Mouse (Mus musculus) hindbrain, embryonic 10.5 days (tissue): ENCODE data around the gene Zbtb1. TPM values are rescaled to one million over a fixed set of nuclear protein-coding genes. Genes with fewer than 3 reads are reported as not detected.
A peak's percentile ranks its signal among the peaks of the same experiment; 100 is the strongest.

Experiments used
- DNase-seq: peaks from one replicate; pipeline ENCODE4 v3.0.0-alpha.2; 2017; ENCODE audit warnings: low spot score
- H3K27ac ChIP-seq: fragments of 300-500 bp; sonication (generic); 2 replicates; pipeline ENCODE4 v1.5.1; 2016; ENCODE audit warnings: mild to moderate bottlenecking, moderate library complexity
- H3K27me3 ChIP-seq: fragments of 300-500 bp; sonication (generic); 2 replicates; pipeline ENCODE4 v1.6.1; 2016; ENCODE audit warnings: mild to moderate bottlenecking; ENCODE audit not compliant: poor library complexity, insufficient read depth, severe bottlenecking
- H3K36me3 ChIP-seq: fragments of 300-500 bp; sonication (generic); 2 replicates; pipeline ENCODE4 v1.6.1; 2016; ENCODE audit warnings: mild to moderate bottlenecking, moderate library complexity
- H3K4me1 ChIP-seq: fragments of 300-500 bp; sonication (generic); replicated peaks from 2 replicates; pipeline ENCODE4 v1.6.1; 2016; ENCODE audit warnings: mild to moderate bottlenecking
- H3K4me3 ChIP-seq: fragments of 300-500 bp; sonication (generic); 2 replicates; pipeline ENCODE4 v1.5.1; 2016; ENCODE audit warnings: mild to moderate bottlenecking, moderate library complexity
- H3K9me3 ChIP-seq: fragments of 300-500 bp; sonication (generic); 2 replicates; pipeline ENCODE4 v1.6.1; 2016; ENCODE audit warnings: mild to moderate bottlenecking, moderate library complexity
- WGBS: fragments of 180-500 bp; shearing (Covaris S2); methylation state at CpG from one replicate; pipeline ENCODE4 v1.1.7; 2016; 5-methylcytosine and 5-hydroxymethylcytosine counted together
- polyA plus RNA-seq: library from polyadenylated mRNA; unstranded; fragments of >200 nt; fragmentation: Nextera tagmentation; extraction: Ambion mirVana; gene quantifications from 2 replicates; pipeline ENCODE4 v1.2.1, GENCODE M21; 2016

Zbtb1 gene
- 5.6 and 7.9 TPM in 2 replicates for polyA plus RNA-seq

DNA sequence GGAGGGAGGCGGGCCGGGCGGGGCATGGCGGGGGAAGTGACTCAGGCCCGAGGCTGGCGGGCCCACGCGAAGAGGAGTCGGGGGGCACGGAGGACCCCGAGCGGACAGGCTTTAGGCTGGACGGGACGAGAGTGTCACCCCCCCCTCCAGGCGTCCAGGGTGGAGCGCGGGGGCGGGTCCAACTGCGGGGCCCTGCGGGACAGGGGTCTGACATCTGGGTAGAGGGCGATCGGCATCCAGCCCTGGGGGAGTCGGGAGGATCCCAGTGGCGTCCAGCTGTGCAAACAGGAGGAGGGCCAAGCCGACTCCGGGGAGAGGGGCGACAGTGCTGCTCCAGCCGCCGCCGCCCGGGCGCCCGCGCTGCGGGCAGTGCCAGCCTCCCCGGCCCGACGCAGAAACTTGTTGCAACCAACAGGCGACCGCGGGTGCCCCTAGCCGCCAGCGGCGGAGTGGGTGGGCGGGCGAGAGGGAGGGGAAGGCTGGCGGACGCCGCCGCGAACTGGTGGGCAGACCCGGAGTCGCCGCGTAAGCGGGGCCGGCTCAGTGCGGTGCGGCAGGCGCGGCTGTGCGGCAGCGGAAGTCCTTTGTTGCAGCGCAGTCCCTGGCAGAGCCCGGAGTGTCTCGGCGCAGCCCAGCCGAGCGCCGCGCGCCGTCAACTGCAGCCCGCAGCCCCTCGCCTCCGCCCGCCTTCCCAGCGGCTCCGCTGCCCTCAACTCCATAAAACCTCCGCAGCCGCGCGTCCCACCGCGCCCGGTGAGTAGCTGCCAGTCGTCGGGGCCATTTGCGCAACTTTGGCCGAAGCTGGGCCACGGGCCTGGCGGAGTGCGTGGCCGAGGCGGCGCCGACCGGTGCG, at the start of gene Zbtb1:
TSS of gene Zbtb1 (plus strand) at position 289 of the 853 bp plus-strand sequence.
- Histone ChIP-seq H3K9me3 (no peaks in the 10 kb centered on the region), H3K4me3 (peak within 1 kb of the TSS; percentile 93), H3K36me3 (no peaks in the 10 kb centered on the region; the same call in 1 of the 2 replicates), H3K27ac (peak within 1 kb of the TSS; percentile 100), H3K27me3 (no peaks in the 10 kb centered on the region), H3K4me1 (peaks cover 75% of the 10 kb centered on the region)
- peak; percentile 86 for DNase-seq
- under 1% methylated on average over 98 of the region's 99 CpGs for WGBS

DNA sequence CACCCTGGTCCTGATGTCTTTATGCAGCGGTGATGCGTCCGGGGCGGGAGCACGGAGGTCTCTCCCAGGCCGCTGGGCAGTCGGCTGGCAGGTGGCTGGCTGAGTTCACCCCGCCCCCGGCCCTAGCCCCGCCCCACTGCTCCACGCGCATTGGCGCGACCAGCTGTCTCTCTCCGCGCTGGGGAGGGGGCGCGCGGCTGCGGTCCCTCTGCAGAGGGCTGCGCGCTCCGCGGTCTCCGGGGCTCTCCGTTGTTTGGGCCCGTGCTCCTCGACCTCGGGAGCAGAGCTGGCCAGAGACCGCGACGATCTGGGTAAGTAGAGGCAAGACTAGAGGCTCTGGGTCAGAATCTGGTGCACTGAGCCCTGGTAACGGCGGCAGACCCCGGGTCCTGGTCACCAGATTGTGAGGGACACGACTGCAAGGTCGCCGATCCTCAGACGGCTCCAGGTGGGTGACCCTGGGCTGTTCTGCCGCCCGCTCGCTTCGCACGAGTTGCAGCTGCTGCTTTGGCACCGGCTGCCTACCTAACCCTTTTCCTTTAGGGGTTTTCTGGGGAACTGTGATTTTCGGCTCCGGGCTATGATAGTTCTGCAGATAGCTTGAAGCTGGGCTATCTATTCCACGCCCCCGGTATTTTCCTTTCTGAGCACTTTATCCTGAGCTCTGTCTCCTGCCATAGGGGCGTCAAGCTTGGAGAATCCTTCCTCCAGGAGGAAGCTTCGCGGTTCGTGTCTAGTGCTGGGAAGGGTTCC, 45.2 kb upstream of the Zbtb1 start, which contains the start of gene Akap5:
TSS of gene Akap5 (plus strand) at position 213 of the 753 bp plus-strand sequence.
- Histone ChIP-seq H3K9me3 (no peaks in the 10 kb centered on the region), H3K36me3 (peaks cover 34% of the 10 kb centered on the region), H3K4me1 (peaks cover 16% of the 10 kb centered on the region), H3K27ac (peak within 1 kb of the TSS; percentile 87), H3K27me3 (peaks cover 14% of the 10 kb centered on the region), H3K4me3 (peak within 1 kb of the TSS; percentile 70)
- 2% methylated on average over 53 of the region's 53 CpGs for WGBS
- peak; percentile 91 for DNase-seq

DNA sequence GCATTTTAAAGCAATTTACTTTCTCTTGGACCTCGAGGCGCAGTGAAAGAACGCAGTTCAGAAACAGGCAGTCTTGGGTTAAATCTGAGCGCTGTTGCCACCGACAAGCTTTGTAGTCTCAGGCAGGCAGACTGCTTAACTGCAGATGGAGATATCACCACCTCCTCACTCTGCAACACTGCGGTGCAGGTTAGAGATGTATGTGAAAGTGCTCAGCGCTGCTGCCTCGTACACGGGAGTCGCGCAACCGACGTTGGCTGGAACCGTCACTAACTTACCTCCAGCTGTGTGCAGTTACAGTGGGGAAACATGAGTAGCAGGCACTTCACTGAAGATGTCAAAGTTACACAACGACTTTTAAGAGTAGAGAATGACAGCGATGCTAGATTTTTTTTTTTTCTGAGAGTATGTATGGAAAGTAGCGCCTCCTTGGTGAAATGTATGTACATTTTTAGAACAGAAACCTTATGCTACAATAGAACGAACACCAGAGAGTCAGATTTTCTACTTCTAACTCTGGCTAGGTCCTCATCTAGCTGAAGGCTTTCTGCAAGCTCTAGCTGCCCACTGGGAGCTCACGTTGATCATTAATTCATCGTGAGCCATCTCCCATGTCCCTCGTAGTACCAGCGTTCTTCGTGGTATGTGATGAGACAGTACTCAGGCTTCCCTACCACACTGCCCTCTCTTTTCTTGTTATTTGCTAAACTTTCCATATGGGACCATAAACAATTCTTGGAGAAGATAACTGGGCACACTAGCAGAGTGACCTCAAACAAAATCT, 43.4 kb upstream of the Zbtb1 start:
- Histone ChIP-seq H3K36me3 (peaks cover 23% of the 10 kb centered on the region), H3K4me1 (peaks cover 16% of the 10 kb centered on the region), H3K9me3 (no peaks in the 10 kb centered on the region), H3K4me3 (no peak overlapping the region), H3K27me3 (peaks cover 14% of the 10 kb centered on the region), H3K27ac (no peak overlapping the region)
- no peak for DNase-seq
- WGBS = 92% methylated on average over 23 of the region's 23 CpGs

DNA sequence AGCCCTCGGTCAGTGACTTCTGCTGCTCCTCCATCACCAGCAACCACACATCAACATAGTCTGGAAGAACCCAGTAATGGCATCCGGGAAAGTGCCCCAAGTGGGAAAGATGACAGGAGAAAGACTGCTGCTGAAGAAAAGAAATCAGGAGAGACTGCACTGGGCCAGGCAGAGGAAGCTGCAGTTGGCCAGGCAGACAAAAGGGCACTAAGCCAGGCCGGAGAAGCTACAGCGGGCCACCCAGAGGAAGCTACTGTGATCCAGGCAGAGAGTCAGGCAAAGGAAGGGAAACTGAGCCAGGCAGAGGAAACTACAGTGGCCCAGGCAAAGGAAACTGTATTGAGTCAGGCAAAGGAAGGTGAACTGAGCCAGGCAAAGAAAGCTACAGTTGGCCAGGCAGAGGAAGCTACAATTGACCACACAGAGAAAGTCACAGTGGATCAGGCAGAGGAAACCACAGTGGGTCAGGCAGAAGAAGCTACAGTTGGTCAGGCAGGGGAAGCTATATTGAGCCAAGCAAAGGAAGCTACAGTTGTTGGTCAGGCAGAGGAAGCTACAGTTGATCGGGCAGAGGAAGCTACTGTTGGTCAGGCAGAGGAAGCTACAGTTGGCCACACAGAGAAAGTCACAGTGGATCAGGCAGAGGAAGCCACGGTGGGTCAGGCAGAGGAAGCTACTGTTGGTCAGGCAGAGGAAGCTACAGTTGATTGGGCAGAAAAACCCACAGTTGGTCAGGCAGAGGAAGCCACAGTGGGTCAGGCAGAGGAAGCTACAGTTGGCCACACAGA, 41.3 kb upstream of the Zbtb1 start:
- 90% methylated on average over 6 of the region's 6 CpGs for WGBS
- no peaks in the 10 kb centered on the region for H3K9me3 ChIP-seq

DNA sequence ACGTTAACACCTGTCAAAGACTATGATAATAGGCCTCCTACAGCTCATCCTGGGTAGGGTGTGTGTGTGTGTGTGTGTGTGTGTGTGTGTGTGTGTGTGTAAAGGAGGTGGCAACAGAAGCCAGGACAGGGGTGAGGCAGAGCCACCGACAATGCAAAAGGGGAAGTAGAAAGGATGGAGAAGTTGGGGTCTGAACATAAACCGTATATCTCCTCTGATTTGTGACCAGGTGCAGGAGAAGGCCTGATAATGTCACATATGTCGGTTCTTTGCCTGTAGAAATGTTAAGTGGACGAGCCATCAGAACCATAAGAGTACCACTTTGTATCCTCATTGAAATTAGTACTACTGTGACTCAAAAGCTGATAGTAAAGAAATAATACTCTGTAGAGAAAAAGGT, 36.4 kb upstream of the Zbtb1 start:
- Histone ChIP-seq H3K36me3 (peaks cover 11% of the 10 kb centered on the region), H3K27me3 (no peaks in the 10 kb centered on the region), H3K4me1 (no peaks in the 10 kb centered on the region), H3K9me3 (no peaks in the 10 kb centered on the region), H3K27ac (no peak overlapping the region), H3K4me3 (no peak overlapping the region)
- 93% methylated on average over 5 of the region's 5 CpGs for WGBS
- DNase-seq = no peak

More for the DNA sequence above, 41.3 kb upstream of the Zbtb1 start:
- Histone ChIP-seq H3K4me3 (no peak overlapping the region), H3K27ac (no peak overlapping the region), H3K4me1 (peaks cover 16% of the 10 kb centered on the region), H3K36me3 (peaks cover 22% of the 10 kb centered on the region), H3K27me3 (peaks cover 14% of the 10 kb centered on the region)
- no peak for DNase-seq

DNA sequence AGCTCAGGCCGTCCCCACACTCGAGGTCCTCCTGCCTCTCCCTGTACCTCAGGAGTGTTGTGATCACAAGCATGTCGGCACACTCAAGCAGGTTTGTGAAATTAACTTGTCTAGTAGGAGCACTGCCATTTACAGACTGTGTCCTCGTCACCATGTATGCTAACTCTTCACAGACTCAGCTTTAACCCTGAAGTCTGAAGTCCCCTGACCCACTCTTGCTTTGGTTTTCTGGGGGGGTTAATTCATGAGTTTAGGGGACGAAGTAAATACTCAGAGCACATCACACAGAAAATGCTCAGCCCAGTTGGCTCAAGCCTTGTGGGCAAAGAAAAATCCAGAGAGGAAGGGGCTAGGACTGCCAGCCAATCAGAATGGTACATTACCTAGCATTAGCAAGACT, 34.4 kb upstream of the Zbtb1 start:
- Histone ChIP-seq H3K27me3 (no peaks in the 10 kb centered on the region), H3K27ac (no peak overlapping the region), H3K4me3 (no peak overlapping the region), H3K9me3 (no peaks in the 10 kb centered on the region), H3K36me3 (0 out of 2 replicates have a peak, but pooled peaks cover 6% of the 10 kb centered on the region), H3K4me1 (no peaks in the 10 kb centered on the region)
- WGBS = 86% methylated on average over 5 of the region's 5 CpGs
- no peak for DNase-seq

DNA sequence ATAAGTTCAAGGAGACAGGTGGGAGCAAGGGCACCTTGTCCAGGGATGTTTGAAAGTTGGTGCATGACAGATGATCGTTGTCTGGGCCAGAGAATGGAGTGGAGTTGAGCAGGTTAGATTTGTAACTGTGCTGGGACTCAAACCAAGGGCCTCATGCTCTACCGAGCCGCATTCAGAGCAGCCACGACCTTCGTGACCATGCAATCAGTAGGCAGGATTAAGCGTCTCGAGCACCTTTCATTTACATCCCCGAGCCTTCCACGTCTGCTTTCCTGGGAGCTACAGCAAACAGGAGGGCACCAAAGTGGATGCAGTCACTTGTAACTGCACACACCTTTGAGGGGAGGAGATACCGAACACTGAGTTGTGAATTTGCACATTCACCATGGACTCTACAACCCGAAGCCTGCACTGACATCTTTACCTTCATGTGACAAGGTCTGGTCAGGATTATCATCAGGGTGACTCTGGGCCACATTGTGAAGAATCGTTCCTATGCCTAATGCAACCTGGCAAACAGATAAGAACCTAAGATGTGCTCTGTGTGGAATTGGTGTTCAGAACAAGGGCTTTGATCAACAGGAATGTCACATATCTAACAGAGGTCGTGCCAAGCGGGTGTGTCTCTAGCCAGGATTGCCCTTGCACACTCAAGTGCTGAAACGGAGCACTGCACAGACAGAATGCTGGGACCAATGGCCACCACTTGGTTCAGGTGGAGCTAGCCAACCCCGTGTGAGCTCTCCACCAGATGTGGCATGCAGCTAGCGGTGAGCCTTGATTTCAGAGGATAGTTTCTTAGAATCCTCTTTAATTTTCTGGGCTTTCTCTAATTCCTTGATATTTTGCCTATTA, 33.7 kb upstream of the Zbtb1 start:
- Histone ChIP-seq H3K4me3 (no peak overlapping the region), H3K36me3 (no peaks in the 10 kb centered on the region), H3K9me3 (no peaks in the 10 kb centered on the region), H3K27ac (no peak overlapping the region), H3K4me1 (no peaks in the 10 kb centered on the region), H3K27me3 (no peaks in the 10 kb centered on the region)
- DNase-seq = no peak
- 86% methylated on average over 17 of the region's 17 CpGs for WGBS

DNA sequence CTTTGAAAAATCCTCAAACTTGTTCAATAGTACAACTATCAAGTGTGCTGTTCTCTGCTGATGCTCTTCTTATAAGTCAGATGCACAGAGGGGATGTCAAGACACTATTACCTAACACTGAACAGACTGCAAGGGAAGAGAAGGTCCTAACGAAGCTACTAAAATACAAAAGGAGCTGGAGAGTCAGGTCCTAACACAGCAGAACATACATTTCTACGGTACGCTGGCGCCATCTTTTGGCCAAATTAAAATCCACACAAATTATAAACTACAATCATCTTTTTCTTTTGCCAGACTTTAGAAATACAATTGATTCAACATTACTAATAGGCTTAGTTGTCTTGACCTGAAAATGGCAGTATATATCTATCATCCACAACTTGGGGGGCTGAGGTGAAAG, 29.0 kb upstream of the Zbtb1 start:
- Histone ChIP-seq H3K9me3 (no peaks in the 10 kb centered on the region), H3K27ac (no peak overlapping the region), H3K4me3 (no peak overlapping the region), H3K4me1 (no peaks in the 10 kb centered on the region), H3K36me3 (peaks cover 18% of the 10 kb centered on the region), H3K27me3 (no peaks in the 10 kb centered on the region)
- 13% methylated on average over 4 of the region's 4 CpGs for WGBS
- DNase-seq = peak; percentile 18

DNA sequence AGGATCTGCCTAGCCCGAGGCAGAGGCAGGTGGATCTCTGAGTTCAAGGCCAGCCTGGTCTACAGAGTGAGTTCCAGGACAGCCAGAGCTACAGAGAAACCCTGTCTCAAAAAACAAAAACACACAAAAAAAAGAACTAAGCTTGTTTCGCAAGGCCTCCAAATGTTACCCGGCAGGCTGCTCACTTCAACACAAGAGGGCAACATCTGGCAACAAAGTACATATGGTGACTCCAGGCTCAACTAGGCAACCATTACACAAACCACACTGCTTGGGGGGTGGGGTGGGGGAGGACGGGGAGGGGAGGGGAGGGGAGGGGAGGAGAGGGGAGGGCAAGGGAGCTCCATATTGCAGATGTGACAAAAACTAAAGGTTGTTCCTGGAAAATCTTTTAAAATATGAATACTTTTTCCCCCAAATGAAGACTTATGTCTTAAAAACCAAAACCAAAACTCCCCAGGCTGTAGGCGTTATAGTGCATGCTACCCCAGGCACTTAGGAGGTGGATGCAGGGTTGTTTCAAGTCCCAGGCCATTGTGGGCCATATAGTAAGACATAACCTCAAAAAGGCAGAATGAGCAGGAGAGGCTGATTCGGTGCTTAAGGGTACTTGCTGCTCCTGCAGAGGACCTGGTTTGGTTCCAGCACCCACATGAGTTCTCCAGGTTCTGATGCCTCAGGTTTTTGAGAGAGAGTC, 24.2 kb upstream of the Zbtb1 start:
- H3K36me3 ChIP-seq = peaks cover 56% of the 10 kb centered on the region
- no peaks in the 10 kb centered on the region for H3K27me3 ChIP-seq
- H3K27ac ChIP-seq = no peak overlapping the region
- H3K4me1 ChIP-seq = no peaks in the 10 kb centered on the region
- no peak overlapping the region for H3K4me3 ChIP-seq
- H3K9me3 ChIP-seq = no peaks in the 10 kb centered on the region
- WGBS = 80% methylated on average over 6 of the region's 6 CpGs
- no peak for DNase-seq

DNA sequence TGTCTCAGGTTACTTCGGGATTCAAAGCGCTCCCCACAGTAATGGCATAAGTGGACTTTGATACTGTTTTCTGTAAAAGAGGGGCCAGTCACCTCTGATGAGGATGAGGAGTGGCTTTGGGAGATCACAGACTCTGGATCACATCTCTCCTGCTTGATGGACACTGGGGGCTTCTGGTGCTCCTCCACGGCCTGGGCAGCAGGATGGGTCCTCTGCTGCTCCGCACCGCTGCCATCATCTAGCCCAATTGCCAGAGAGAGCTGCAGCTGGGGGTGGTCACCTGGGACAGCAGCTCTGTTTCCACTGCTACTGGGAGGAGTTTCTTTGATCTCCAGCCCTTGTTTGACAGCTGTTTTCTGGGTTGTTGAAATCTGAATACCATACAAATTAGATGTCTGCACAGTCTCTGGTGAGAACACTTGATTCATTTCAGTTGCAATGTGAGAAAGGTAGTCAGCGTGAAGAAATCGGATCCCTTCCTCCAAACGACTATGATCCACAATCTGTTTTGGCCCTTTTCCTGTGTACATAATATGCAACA, 20.3 kb upstream of the Zbtb1 start:
- DNase-seq = no peak
- Histone ChIP-seq H3K4me3 (no peak overlapping the region), H3K9me3 (no peaks in the 10 kb centered on the region), H3K27me3 (no peaks in the 10 kb centered on the region), H3K36me3 (peaks cover 72% of the 10 kb centered on the region), H3K27ac (no peak overlapping the region), H3K4me1 (no peaks in the 10 kb centered on the region)
- WGBS = 77% methylated on average over 8 of the region's 8 CpGs

DNA sequence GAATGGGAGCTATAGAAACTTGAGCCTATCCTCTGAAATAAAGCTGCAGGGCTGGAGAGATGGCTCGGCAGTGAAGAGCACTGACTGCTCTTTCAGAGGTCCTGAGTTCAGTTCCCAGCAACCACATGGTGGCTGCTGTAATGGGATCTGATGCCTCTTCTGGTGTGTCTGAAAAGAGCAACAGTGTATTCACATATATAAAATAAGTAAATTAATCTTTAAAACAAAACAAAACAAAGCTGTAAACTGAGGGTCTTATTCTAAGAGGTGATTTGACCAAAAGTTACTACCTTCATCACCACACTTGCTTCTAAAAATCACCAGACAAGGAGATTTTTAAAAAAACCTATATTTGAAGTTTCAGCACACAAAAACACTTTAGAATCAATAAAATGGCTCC, 9.2 kb upstream of the Zbtb1 start:
- peaks cover 3% of the 10 kb centered on the region; the same call in 1 of the 2 replicates for H3K4me1 ChIP-seq
- H3K36me3 ChIP-seq = peaks cover 26% of the 10 kb centered on the region
- no peaks in the 10 kb centered on the region for H3K27me3 ChIP-seq
- no peak overlapping the region for H3K27ac ChIP-seq
- H3K4me3 ChIP-seq = no peak overlapping the region
- 48% methylated on average over 1 of the region's 1 CpGs for WGBS
- DNase-seq = no peak
- no peaks in the 10 kb centered on the region for H3K9me3 ChIP-seq
